Mouse (Mus musculus): ENCODE results near the gene Gab2.

DNA sequence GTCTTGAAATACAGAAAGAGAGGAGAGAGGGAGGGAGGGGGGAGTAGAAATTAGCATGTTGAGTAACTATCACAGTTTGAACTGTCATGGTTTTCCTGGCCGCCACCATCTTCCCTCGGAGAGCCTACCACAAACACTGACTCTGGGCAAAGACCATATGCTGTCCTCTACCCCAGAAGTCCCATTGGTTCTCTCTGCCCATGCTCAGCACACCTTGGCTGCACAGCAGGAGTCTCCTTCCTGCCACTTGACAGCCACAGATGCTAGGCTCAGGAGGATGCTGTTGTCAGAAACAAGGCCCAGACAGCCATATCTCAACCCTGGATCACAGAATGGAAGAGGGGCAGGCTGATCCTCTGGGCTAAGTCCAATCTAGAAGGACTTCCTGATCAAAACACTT lies 253.0 kb downstream of the Gab2 start:
- TF ChIP-seq CTCF (IDR thresholded peaks at IDR 0.05; ENCODE audit: control insufficient read depth, insufficient read depth, insufficient read length) (no peak), MYOG (IDR thresholded peaks at IDR 0.05; ENCODE audit: control insufficient read depth, extremely low read depth, insufficient read length) (no peak), USF1 (IDR thresholded peaks at IDR 0.05; ENCODE audit: low read depth) (no peak), FOSL1 (IDR thresholded peaks at IDR 0.05; ENCODE audit: insufficient read depth, low read length, poor library complexity, severe bottlenecking) (no peak), CEBPB (IDR thresholded peaks at IDR 0.05; ENCODE audit: low read depth) (no peak), MYOD1 (IDR thresholded peaks at IDR 0.05; ENCODE audit: control insufficient read depth, insufficient read length, low read depth) (no peak), MAX (IDR thresholded peaks at IDR 0.05) (no peak)

All from C2C12 (cell line).